Mouse (Mus musculus) heart, adult 2 months (tissue): ENCODE data around the gene Maml3.

ENCODE experiments used
- CTCF ChIP-seq: fragments of 200-600 bp; IDR thresholded peaks from 2 replicates; pipeline ENCODE4 v1.8.1; 2022; ENCODE audit warnings: antibody characterized with exemption, mild to moderate bottlenecking, moderate library complexity
- POLR2A ChIP-seq: fragments of 200-500 bp; IDR thresholded peaks from 2 replicates; pipeline ENCODE4 v1.6.1; 2011; ENCODE audit warnings: mild to moderate bottlenecking, low read depth, low read length, control low read depth; ENCODE audit not compliant: insufficient read depth

GRCm38 (mm10) chr3:51817919-51818318, 287.0 kb downstream of the Maml3 start:
- no peak for TF ChIP-seq POLR2A
- no peak for TF ChIP-seq CTCF
